Mouse (Mus musculus) gastrocnemius, adult 8-10 months (tissue): ENCODE measurements around the gene Hook1. TPM values are rescaled to one million over a fixed set of nuclear protein-coding genes. Genes with fewer than 3 reads are reported as not detected.

Source experiments
- total RNA-seq, 4 experiments: library from RNA; stranded (reverse); gene quantifications; 2 replicates each; pipeline ENCODE4 v1.2.4; 2022

Hook1 gene
- total RNA-seq, 4 experiments from 2014 or later: 25.1 to 28.5 (median 27.2) TPM

Other genes starting within 250 kb of the Hook1 start
- not detected for gene Cyp2j13, start 110.3 kb downstream of the Hook1 start, total RNA-seq
- gene Cyp2j12, start 173.9 kb downstream of the Hook1 start, total RNA-seq: not detected